Mouse (Mus musculus) liver, postnatal 0 days (tissue): ENCODE results near the gene Tmem33.

Experiments
- CTCF ChIP-seq: sonication (generic); IDR thresholded peaks from 2 replicates; pipeline ENCODE4 v1.5.1; 2016; ENCODE audit warnings: antibody characterized with exemption, low read depth
- EP300 ChIP-seq: IDR thresholded peaks from 2 replicates; pipeline ENCODE4 v1.6.1; 2016; ENCODE audit warnings: antibody characterized with exemption, low read depth, mild to moderate bottlenecking

DNA sequence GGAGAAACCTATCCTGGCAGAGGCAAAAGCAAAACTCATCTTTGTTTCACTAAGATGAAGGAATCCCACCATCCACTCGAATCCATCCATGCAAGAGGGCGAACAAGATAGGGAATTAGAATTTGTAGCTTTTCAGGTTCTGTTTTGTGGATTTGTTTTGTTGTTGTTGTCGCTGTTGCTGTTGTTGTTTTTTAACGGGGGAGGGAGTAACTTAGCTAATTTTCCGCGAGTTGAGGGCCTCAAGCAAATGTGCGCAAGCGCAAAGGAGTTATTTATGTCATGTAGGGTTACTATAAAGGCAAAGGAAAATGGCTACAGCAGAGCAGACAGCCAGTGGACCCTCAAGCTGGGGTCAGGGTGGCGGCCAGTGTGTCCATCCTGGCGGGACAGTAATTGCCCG is 33.1 kb upstream of the Tmem33 start:
- no peak for TF ChIP-seq CTCF
- TF ChIP-seq EP300 = no peak
